Mouse (Mus musculus) heart, embryonic 13.5 days (tissue): Measurements from ENCODE around the gene Cfap161. TPM values are rescaled to one million over a fixed set of nuclear protein-coding genes. Genes with fewer than 3 reads are reported as not detected.

Source experiments
- ATAC-seq: fragments of 200-750 bp; cut with Nextera tagmentation; 2 replicates; pipeline ENCODE4 v1.8.0; 2017; ENCODE audit warnings: moderate TSS enrichment; ENCODE audit not compliant: insufficient number of reproducible peaks, low FRiP score, low TSS enrichment; ENCODE audit errors: extremely low read depth
- H3K27ac ChIP-seq: fragments of 300-500 bp; sonication (generic); replicated peaks from 2 replicates; pipeline ENCODE4 v1.5.1; 2015; ENCODE audit warnings: moderate library complexity, mild to moderate bottlenecking, inconsistent platforms
- H3K27me3 ChIP-seq: fragments of 300-500 bp; sonication (generic); replicated peaks from 2 replicates; pipeline ENCODE4 v1.6.1; 2015; ENCODE audit warnings: mild to moderate bottlenecking, inconsistent platforms
- H3K36me3 ChIP-seq: fragments of 300-500 bp; sonication (generic); 2 replicates; pipeline ENCODE4 v1.6.1; 2015; ENCODE audit warnings: mild to moderate bottlenecking, inconsistent platforms
- H3K4me1 ChIP-seq: fragments of 300-500 bp; sonication (generic); 2 replicates; pipeline ENCODE4 v1.6.1; 2015; ENCODE audit warnings: inconsistent platforms
- H3K4me2 ChIP-seq: fragments of 300-500 bp; sonication (generic); 2 replicates; pipeline ENCODE4 v1.6.1; 2015; ENCODE audit warnings: inconsistent platforms, mild to moderate bottlenecking, moderate library complexity
- H3K4me3 ChIP-seq: fragments of 300-500 bp; sonication (generic); 2 replicates; pipeline ENCODE4 v1.5.1; 2015; ENCODE audit warnings: moderate library complexity, mild to moderate bottlenecking, inconsistent platforms
- H3K9ac ChIP-seq: fragments of 300-500 bp; sonication (generic); 2 replicates; pipeline ENCODE4 v1.6.1; 2015; ENCODE audit warnings: inconsistent platforms, mild to moderate bottlenecking, moderate library complexity
- H3K9me3 ChIP-seq: fragments of 300-500 bp; sonication (generic); 2 replicates; pipeline ENCODE4 v1.6.1; 2016; ENCODE audit warnings: inconsistent platforms
- WGBS: fragments of 180-500 bp; shearing (Covaris S2); methylation state at CpG from one replicate; pipeline ENCODE4 v1.1.7; 2015; ENCODE audit warnings: mixed read lengths; 5-methylcytosine and 5-hydroxymethylcytosine counted together
- polyA plus RNA-seq: library from polyadenylated mRNA; unstranded; fragments of >200 nt; fragmentation: Nextera tagmentation; extraction: Ambion mirVana; gene quantifications from 2 replicates; pipeline ENCODE4 v1.2.1, GENCODE M21; 2015

Gene Cfap161
- polyA plus RNA-seq, 1 experiment from 2014 or later, result 4.4 TPM

- no peak for ATAC-seq
- H3K4me3 ChIP-seq, result no peak overlapping the region
- peaks cover 3% of the 10 kb centered on the region; the same call in 1 of the 2 replicates for H3K9me3 ChIP-seq
- H3K36me3 ChIP-seq, result no peaks in the 10 kb centered on the region
- peak overlapping the region; percentile 69 for H3K9ac ChIP-seq
- WGBS, result 13% methylated on average over 3 of the region's 3 CpGs
- H3K27ac ChIP-seq, result peak overlapping the region; percentile 94
- H3K27me3 ChIP-seq, result no peaks in the 10 kb centered on the region
- peak overlapping the region; percentile 50 for H3K4me2 ChIP-seq
- H3K4me1 ChIP-seq, result peaks cover 57% of the 10 kb centered on the region
Observed at GRCm38 (mm10) chr7:83813465-83813864, 18.8 kb upstream of the Cfap161 start.

GRCm38 (mm10) chr7:83813016-83813415 is 18.3 kb upstream of the Cfap161 start:
- no peak overlapping the region for H3K4me3 ChIP-seq
- no peaks in the 10 kb centered on the region for H3K27me3 ChIP-seq
- H3K36me3 ChIP-seq, result no peaks in the 10 kb centered on the region
- H3K4me1 ChIP-seq, result peaks cover 57% of the 10 kb centered on the region
- H3K4me2 ChIP-seq, result no peak overlapping the region
- peaks cover 3% of the 10 kb centered on the region; the same call in 1 of the 2 replicates for H3K9me3 ChIP-seq
- 58% methylated on average over 6 of the region's 6 CpGs for WGBS
- ATAC-seq, result no peak
- H3K27ac ChIP-seq, result peak overlapping the region; percentile 94
- no peak overlapping the region for H3K9ac ChIP-seq

- H3K27ac ChIP-seq, result peak overlapping the region; percentile 94
- no peaks in the 10 kb centered on the region for H3K27me3 ChIP-seq
- H3K4me3 ChIP-seq, result no peak overlapping the region
- no peak overlapping the region for H3K9ac ChIP-seq
- ATAC-seq, result no peak
- no peak overlapping the region for H3K4me2 ChIP-seq
- 80% methylated on average over 10 of the region's 10 CpGs for WGBS
- peaks cover 57% of the 10 kb centered on the region for H3K4me1 ChIP-seq
- H3K36me3 ChIP-seq, result no peaks in the 10 kb centered on the region
- peaks cover 3% of the 10 kb centered on the region; the same call in 1 of the 2 replicates for H3K9me3 ChIP-seq
Observed at GRCm38 (mm10) chr7:83812581-83812980, 17.9 kb upstream of the Cfap161 start.

DNA sequence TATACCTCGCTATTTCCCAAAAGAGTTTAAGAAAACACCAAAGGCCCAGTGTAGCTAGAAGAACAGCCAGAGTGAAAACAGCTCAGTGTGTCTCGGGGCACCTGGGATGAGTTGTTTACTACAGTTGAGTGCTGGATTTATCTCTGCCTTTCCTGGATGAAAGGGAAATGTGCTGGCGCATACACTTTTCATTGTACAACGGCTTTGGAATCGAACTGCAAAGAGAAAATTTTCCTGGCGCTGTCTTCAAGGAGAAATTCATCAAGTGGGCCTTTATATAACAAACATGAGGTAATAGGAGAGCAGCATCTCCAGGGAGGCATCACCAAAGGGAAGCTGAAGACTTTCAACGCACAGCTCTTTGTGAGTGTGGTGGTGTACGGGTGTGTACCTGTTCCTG is 17.2 kb upstream of the Cfap161 start:
- no peak overlapping the region for H3K4me2 ChIP-seq
- no peak overlapping the region for H3K9ac ChIP-seq
- ATAC-seq, result no peak
- H3K27ac ChIP-seq, result no peak overlapping the region
- H3K36me3 ChIP-seq, result no peaks in the 10 kb centered on the region
- no peak overlapping the region for H3K4me3 ChIP-seq
- H3K4me1 ChIP-seq, result peaks cover 61% of the 10 kb centered on the region
- 77% methylated on average over 8 of the region's 8 CpGs for WGBS
- H3K9me3 ChIP-seq, result peaks cover 3% of the 10 kb centered on the region; the same call in 1 of the 2 replicates
- H3K27me3 ChIP-seq, result no peaks in the 10 kb centered on the region

DNA sequence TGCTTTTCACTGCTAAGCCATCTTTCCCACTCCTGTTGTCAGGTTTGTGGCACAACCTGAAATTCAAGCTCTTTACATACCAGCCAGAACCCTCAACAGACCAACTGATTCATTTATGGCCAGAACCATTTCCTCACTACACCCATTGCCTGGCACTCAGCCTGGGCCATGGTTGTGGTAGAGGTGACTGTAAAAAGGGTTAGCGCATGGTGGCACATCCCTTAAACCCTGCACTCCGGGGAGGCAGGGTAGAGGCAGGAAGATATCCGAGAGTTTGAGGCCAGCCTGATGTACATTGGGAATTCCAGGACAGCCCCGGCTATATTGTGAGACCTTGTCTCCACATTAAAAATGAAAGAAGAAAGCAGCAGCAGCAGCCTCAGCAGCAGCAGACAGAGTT is 16.8 kb upstream of the Cfap161 start:
- Histone ChIP-seq H3K9ac (no peak overlapping the region), H3K4me2 (no peak overlapping the region), H3K4me3 (no peak overlapping the region), H3K9me3 (peaks cover 3% of the 10 kb centered on the region; the same call in 1 of the 2 replicates), H3K4me1 (peaks cover 65% of the 10 kb centered on the region), H3K36me3 (no peaks in the 10 kb centered on the region), H3K27ac (peak overlapping the region; percentile 48; the same call in 1 of the 2 replicates), H3K27me3 (no peaks in the 10 kb centered on the region)
- WGBS, result 78% methylated on average over 4 of the region's 4 CpGs
- no peak for ATAC-seq

GRCm38 (mm10) chr7:83810141-83811100 is 15.7 kb upstream of the Cfap161 start:
- 21% methylated on average over 15 of the region's 15 CpGs for WGBS
- peak overlapping the region; percentile 69 for H3K27ac ChIP-seq
- no peaks in the 10 kb centered on the region for H3K36me3 ChIP-seq
- H3K27me3 ChIP-seq, result no peaks in the 10 kb centered on the region
- no peak overlapping the region for H3K4me3 ChIP-seq
- H3K9me3 ChIP-seq, result no peaks in the 10 kb centered on the region
- 0 out of 2 replicates have a peak overlapping the region, but pooled peaks have one; percentile 16 for H3K9ac ChIP-seq
- H3K4me1 ChIP-seq, result peaks cover 67% of the 10 kb centered on the region
- peak overlapping the region; percentile 48 for H3K4me2 ChIP-seq
- ATAC-seq, result no peak

- no peaks in the 10 kb centered on the region for H3K27me3 ChIP-seq
- no peak overlapping the region for H3K4me3 ChIP-seq
- H3K9ac ChIP-seq, result no peak overlapping the region
- ATAC-seq, result no peak
- H3K4me2 ChIP-seq, result peak overlapping the region; percentile 48
- H3K4me1 ChIP-seq, result peaks cover 67% of the 10 kb centered on the region
- H3K27ac ChIP-seq, result peak overlapping the region; percentile 53
- H3K36me3 ChIP-seq, result no peaks in the 10 kb centered on the region
- no peaks in the 10 kb centered on the region for H3K9me3 ChIP-seq
- WGBS, result 17% methylated on average over 3 of the region's 3 CpGs
Observed at GRCm38 (mm10) chr7:83809715-83810114, 15.0 kb upstream of the Cfap161 start.

DNA sequence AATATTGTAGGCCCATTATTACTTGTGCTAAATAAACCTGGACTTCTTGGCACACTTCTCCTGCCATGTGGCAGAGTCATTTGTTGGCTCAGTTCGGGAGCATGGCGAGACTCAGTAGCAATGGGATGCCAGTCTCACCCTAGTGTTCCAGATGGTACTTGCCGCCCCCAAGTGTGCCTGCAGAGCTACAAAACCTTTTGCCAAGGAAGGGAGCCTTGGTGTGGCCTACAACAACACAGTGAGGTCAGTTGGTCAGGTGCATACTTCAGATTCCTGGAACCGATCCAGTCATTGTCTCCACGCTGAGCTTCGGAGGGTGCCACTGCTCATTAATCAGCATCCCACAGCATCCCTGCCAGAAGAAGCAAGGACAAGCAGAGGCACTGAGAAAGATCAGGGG is 14.4 kb upstream of the Cfap161 start:
- no peaks in the 10 kb centered on the region for H3K9me3 ChIP-seq
- no peaks in the 10 kb centered on the region for H3K36me3 ChIP-seq
- no peaks in the 10 kb centered on the region for H3K27me3 ChIP-seq
- 49% methylated on average over 6 of the region's 6 CpGs for WGBS
- H3K4me2 ChIP-seq, result no peak overlapping the region
- H3K27ac ChIP-seq, result 0 out of 2 replicates have a peak overlapping the region, but pooled peaks have one; percentile 53
- H3K4me1 ChIP-seq, result peaks cover 61% of the 10 kb centered on the region
- no peak for ATAC-seq
- no peak overlapping the region for H3K9ac ChIP-seq
- no peak overlapping the region for H3K4me3 ChIP-seq

GRCm38 (mm10) chr7:83806934-83807333 is 12.3 kb upstream of the Cfap161 start:
- H3K4me2 ChIP-seq, result no peak overlapping the region
- H3K4me3 ChIP-seq, result no peak overlapping the region
- H3K36me3 ChIP-seq, result no peaks in the 10 kb centered on the region
- no peak overlapping the region for H3K9ac ChIP-seq
- 40% methylated on average over 6 of the region's 6 CpGs for WGBS
- no peak for ATAC-seq
- peaks cover 44% of the 10 kb centered on the region for H3K4me1 ChIP-seq
- H3K9me3 ChIP-seq, result no peaks in the 10 kb centered on the region
- no peak overlapping the region for H3K27ac ChIP-seq
- H3K27me3 ChIP-seq, result no peaks in the 10 kb centered on the region

- no peak overlapping the region for H3K4me2 ChIP-seq
- no peaks in the 10 kb centered on the region for H3K36me3 ChIP-seq
- H3K4me3 ChIP-seq, result no peak overlapping the region
- peaks cover 28% of the 10 kb centered on the region for H3K4me1 ChIP-seq
- H3K9me3 ChIP-seq, result no peaks in the 10 kb centered on the region
- no peaks in the 10 kb centered on the region for H3K27me3 ChIP-seq
- H3K27ac ChIP-seq, result no peak overlapping the region
- ATAC-seq, result no peak
- WGBS, result 57% methylated on average over 4 of the region's 4 CpGs
- H3K9ac ChIP-seq, result no peak overlapping the region
Observed at GRCm38 (mm10) chr7:83803777-83804176, 9.1 kb upstream of the Cfap161 start.

- H3K9ac ChIP-seq, result no peak overlapping the region
- no peak overlapping the region for H3K27ac ChIP-seq
- H3K27me3 ChIP-seq, result no peaks in the 10 kb centered on the region
- no peak for ATAC-seq
- 62% methylated on average over 7 of the region's 7 CpGs for WGBS
- H3K4me2 ChIP-seq, result no peak overlapping the region
- H3K4me3 ChIP-seq, result no peak overlapping the region
- H3K9me3 ChIP-seq, result no peaks in the 10 kb centered on the region
- no peaks in the 10 kb centered on the region for H3K36me3 ChIP-seq
- H3K4me1 ChIP-seq, result peaks cover 34% of the 10 kb centered on the region
Observed at GRCm38 (mm10) chr7:83802509-83802908, 7.8 kb upstream of the Cfap161 start.
